In genomic region chr2:118112438-118112837, GRCm38 (mm10) we compare ENCODE assay signal across 9 mouse cellular contexts. TPM values are rescaled to one million over a fixed set of nuclear protein-coding genes. Genes with fewer than 3 reads are reported as not detected.
A peak's percentile ranks its signal among the peaks of the same experiment; 100 is the strongest.
DNase-seq lines count a peak whose midpoint lies in the region; ATAC-seq and TF ChIP-seq lines count a peak whose summit lies in the region.
"Had no signal": no experiment of that assay in that cellular context is flagged by ENCODE, and none has a peak within 500 bp of the region (broad histone marks: within the 10 kb centered on the region; RNA-seq: fewer than 3 reads in every experiment).

No protein-coding gene starts in this region.

- intact Hi-C loops in gastrocnemius, adult 2 months (cut with DNase I) = no loop called here

- H3K27me3 ChIP-seq in neural tube, embryonic 11.5 days (ENCODE audit: control insufficient read depth, insufficient read depth, low read length) = 0 out of 2 replicates have a peak, but pooled peaks cover 5% of the 10 kb centered on the region
- H3K27me3 ChIP-seq in liver, embryonic 16.5 days (ENCODE audit: control insufficient read depth, insufficient read depth, low read depth, low read length) = peaks cover 2% of the 10 kb centered on the region; the same call in 1 of the 2 replicates

- H3K9ac ChIP-seq in neural tube, embryonic 11.5 days (ENCODE audit: low read length) = no peak overlapping the region
- no peak overlapping the region for H3K9ac ChIP-seq in liver, embryonic 16.5 days (ENCODE audit: low read depth, low read length)

- peak overlapping the region; percentile 24 for H3K27ac ChIP-seq in gastrocnemius, adult 2 months
- no peak overlapping the region for H3K27ac ChIP-seq in neural tube, embryonic 11.5 days (ENCODE audit: low read depth, low read length)
- H3K27ac ChIP-seq in liver, embryonic 16.5 days (ENCODE audit: low read length) = no peak overlapping the region
- H3K27ac ChIP-seq: left cerebral cortex, adult 2 months had no signal

- H3K36me3 ChIP-seq in neural tube, embryonic 11.5 days (ENCODE audit: control insufficient read depth, insufficient read depth, low read length) = no peaks in the 10 kb centered on the region
- H3K36me3 ChIP-seq in liver, embryonic 16.5 days (ENCODE audit: control insufficient read depth, insufficient read depth) = no peaks in the 10 kb centered on the region

- no peak for TF ChIP-seq CTCF in gastrocnemius, adult 2 months (IDR thresholded peaks at IDR 0.05)

- DNase-seq in gastrocnemius, adult 2 months = no peak
- DNase-seq in gastrocnemius, postnatal 10 days = no peak
- DNase-seq in neural tube, embryonic 11.5 days (ENCODE audit: low spot score) = no peak
- no peak for DNase-seq in neural tube, embryonic 10.5 days (ENCODE audit: extremely low spot score, low spot score)
- no peak for DNase-seq in cerebellum, postnatal 36 days
- DNase-seq in gastrocnemius, adult 18-20 months (ENCODE audit: low spot score) = no peak

- H3K4me1 ChIP-seq in neural tube, embryonic 11.5 days (ENCODE audit: control insufficient read depth, insufficient read depth, low read length) = 0 out of 2 replicates have a peak, but pooled peaks cover 4% of the 10 kb centered on the region
- H3K4me1 ChIP-seq in liver, embryonic 16.5 days (ENCODE audit: control insufficient read depth, low read depth, low read length) = no peaks in the 10 kb centered on the region

- peak overlapping the region; percentile 78 for H3K4me3 ChIP-seq in gastrocnemius, adult 2 months
- peak overlapping the region; percentile 43 for H3K4me3 ChIP-seq in neural tube, embryonic 11.5 days (ENCODE audit: low read depth, low read length)
- peak overlapping the region; percentile 54; the same call in 1 of the 2 replicates for H3K4me3 ChIP-seq in liver, embryonic 16.5 days (ENCODE audit: low read depth, low read length)

- ATAC-seq in neural tube, embryonic 11.5 days (ENCODE audit: insufficient read depth, low FRiP score, low TSS enrichment) = no peak
- no peak for ATAC-seq in liver, embryonic 16.5 days (ENCODE audit: low read depth)
- no peak for ATAC-seq in megakaryocyte progenitor cell, adult 5-6 weeks (replicated peaks; ENCODE audit: poor library complexity)

- peak overlapping the region; percentile 79 for H3K4me2 ChIP-seq in neural tube, embryonic 11.5 days (ENCODE audit: low read depth)
- H3K4me2 ChIP-seq in liver, embryonic 16.5 days (ENCODE audit: low read depth, low read length) = no peak overlapping the region

- no peaks in the 10 kb centered on the region for H3K9me3 ChIP-seq in neural tube, embryonic 11.5 days (ENCODE audit: control insufficient read depth, low read length)
- no peaks in the 10 kb centered on the region for H3K9me3 ChIP-seq in liver, embryonic 16.5 days (replicated peaks; ENCODE audit: control insufficient read depth, low read length)

- 30% methylated on average over 5 of the region's 5 CpGs for WGBS in neural tube, embryonic 11.5 days
- WGBS in liver, embryonic 16.5 days (ENCODE audit: insufficient replicate concordance) = 19% methylated on average over 5 of the region's 5 CpGs

RNA-seq across cellular contexts. Expression of gene Thbs1, which starts 0.8 kb away (rescaled TPM):
- 10 to 100 TPM in 1 of 2 experiments, 1 to 10 TPM in 1; 6.1 to 19.3 TPM for total RNA-seq in gastrocnemius, adult 2 months (2021)
- 10 to 100 TPM; 25.1 to 38.4 TPM for total RNA-seq in gastrocnemius, postnatal 10 days (2021)
- polyA plus RNA-seq in neural tube, embryonic 11.5 days (2014; fragmentation: Nextera tagmentation; extraction: Ambion mirVana) = 34.9 and 36.9 TPM in 2 replicates
- 29.7 and 31.7 TPM in 2 replicates for polyA plus RNA-seq in liver, embryonic 16.5 days (2015; fragmentation: Nextera tagmentation; extraction: Ambion mirVana)
- 2.3 and 3.7 TPM in 2 replicates for total RNA-seq in megakaryocyte progenitor cell, adult 5-6 weeks (2015)
- total RNA-seq in megakaryocyte progenitor cell, adult 5-6 weeks (2017) = 1.4 and 2.8 TPM in 2 replicates
- total RNA-seq in gastrocnemius, adult 18-20 months (2021) = 10 to 100 TPM in 1 of 2 experiments, 1 to 10 TPM in 1; 6.1 to 29.1 TPM
